Mouse (Mus musculus): ENCODE measurements at regions not wholly inside any gene's neighbourhood (a gene's known extent, or its start where the extent isn't known, plus 50 kb on each side); places are given as distances from the start of the nearest gene placed in this dataset.

GRCm38 (mm10) chr2:171790686-171791085 lies 252.6 kb downstream of the Cbln4 start:
- no peak for TF ChIP-seq CTCF (IDR thresholded peaks at IDR 0.05; ENCODE audit: low read depth, low read length)
- no peak for TF ChIP-seq EP300 (IDR thresholded peaks at IDR 0.05; ENCODE audit: insufficient read depth, low read depth, low read length)
- no peak for TF ChIP-seq POLR2A (IDR thresholded peaks at IDR 0.05; ENCODE audit: insufficient read depth, low read length)

All from ES-Bruce4 (cell line).